Mouse (Mus musculus): ENCODE results near the gene Gm20388.

- peak; percentile 18 for TF ChIP-seq CTCF (IDR thresholded peaks at IDR 0.05; ENCODE audit: low read depth)
- TF ChIP-seq EP300 (IDR thresholded peaks at IDR 0.05; ENCODE audit: low read depth), result no peak
Observed at GRCm38 (mm10) chr8:122983178-122983942, 3072.7 kb downstream of the Gm20388 start.
